Mouse (Mus musculus): ENCODE results near the gene Mapkapk3.

Gene Mapkapk3

DNA sequence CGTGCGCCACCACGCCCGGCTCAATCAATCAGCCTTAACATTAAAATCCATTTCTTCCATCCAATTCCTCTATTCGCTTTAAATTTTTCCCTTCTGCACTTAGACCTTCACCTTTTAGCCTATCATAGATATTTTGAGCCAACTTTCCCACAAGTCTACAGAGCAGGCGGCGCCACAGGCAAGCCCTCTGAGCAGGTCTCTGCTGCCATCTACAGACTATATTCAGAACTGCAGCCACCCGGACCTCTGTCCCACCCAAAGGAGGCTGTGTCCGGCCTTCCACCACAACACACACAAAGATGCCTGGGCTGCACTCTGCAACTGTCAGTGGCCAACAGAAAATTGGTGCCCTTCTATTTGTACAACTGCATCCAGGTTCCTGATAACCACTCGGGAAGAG lies 1.2 kb upstream of the Mapkapk3 start:
- DNase-seq (ENCODE audit: low spot score in 2 of 2), result peak; percentile 72 to 86

DNA sequence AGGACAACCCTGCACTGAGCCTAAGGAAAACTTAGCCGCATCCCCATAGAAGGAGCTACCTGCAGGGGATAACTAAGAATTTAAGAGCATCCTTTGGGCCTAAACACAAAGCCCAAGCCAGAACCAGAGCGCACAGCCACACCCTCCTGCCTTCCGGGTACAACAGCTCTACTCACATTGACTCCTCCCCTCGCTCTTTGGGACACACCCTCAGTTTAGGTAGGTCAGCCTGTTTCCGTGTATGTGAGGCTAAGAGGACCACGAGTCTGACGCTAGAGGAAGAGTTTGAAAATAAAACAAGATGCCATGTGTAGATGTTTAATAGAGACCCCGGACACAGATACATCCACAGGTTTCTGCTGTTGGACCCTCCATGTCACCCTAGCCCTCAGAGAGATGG lies 966 bp downstream of the Mapkapk3 start:
- DNase-seq (ENCODE audit: low spot score in 2 of 2), result no peak

DNA sequence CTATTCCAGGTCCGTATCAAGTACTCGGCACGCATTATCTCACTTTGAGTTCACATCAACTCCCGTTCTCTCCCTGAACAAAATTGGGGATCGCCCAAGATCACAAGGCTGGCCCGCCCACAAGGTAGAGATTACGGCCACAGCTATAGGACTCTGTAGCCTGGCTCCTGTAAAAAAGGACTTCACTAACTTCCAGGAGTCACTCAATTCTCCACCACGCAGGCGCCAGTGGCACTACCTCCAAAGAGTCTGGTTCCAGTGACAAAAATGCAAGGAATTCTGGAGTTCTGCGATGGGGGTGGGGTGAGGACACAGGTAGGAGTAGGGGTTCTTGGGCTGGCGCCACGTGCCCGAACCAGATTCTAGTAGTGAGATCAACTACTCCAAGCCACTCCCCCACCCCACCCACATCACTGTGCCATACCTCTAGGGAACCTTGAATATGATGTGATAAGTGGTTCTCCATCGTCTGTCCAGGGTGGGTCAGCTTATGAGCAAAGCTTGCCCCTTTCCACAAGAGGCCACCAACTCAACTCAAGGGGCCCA lies 1.5 kb downstream of the Mapkapk3 start:
- no peak for DNase-seq (ENCODE audit: low spot score in 2 of 2)

DNA sequence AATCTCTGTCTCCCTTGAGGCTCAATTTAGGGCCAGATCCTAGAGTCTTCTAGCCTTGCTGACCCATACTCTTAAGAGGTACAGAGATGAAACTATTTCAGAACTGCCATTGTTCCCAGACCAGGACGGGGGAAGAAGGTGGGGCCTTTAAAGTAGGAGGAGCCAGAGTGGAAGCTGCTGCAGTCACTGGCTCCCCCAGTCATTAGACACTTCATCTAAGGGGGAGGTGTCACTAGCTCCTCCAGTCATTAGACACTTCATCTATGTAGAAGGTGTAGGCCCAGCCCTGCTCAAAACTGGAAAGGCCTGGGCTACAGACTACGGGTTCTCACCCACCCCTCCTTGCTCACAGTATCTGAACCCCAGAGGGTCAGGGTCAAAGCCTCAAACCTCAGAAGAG lies 2.4 kb downstream of the Mapkapk3 start:
- DNase-seq (ENCODE audit: low spot score in 2 of 2), result no peak

DNA sequence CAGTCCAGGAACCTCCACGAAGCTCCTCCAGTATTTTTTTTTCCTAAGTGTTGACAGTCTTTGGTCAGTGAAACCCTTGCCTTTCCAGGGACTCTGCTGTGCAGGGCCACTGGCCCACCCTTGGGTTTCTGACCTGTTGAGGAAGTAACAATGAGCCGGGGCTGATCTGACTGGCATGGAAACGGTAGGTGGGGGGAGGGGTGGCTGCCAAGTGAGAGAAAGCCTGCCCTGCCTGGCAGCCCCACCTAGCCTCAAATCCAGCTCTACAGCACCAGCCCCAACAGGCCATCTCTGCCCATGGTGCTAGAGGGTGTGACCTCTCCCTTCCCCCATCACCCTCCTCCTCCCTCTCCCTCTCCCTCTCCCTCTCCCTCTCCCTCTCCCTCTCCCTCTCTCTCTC lies 4.7 kb downstream of the Mapkapk3 start:
- DNase-seq (ENCODE audit: low spot score in 2 of 2), result no peak

DNA sequence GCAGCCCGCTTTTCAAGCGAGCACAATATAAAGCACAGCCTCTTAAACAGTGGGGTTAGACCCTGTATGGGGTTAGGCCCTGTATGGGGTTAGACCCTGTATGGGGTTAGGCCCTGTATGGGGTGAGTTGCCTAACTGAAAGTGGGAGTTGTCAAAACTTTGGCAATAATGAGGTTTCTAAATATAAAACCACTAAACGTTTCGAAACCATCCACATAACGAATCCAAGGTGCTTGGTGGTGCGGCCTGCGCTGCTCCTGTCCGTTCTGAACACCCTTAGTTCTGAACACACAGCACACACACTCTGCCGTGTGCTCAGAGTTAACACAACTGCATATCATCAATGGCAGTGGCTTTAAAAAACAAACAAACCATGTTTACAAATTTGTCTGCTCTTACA lies 6.7 kb downstream of the Mapkapk3 start:
- no peak for DNase-seq (ENCODE audit: low spot score in 2 of 2)

DNA sequence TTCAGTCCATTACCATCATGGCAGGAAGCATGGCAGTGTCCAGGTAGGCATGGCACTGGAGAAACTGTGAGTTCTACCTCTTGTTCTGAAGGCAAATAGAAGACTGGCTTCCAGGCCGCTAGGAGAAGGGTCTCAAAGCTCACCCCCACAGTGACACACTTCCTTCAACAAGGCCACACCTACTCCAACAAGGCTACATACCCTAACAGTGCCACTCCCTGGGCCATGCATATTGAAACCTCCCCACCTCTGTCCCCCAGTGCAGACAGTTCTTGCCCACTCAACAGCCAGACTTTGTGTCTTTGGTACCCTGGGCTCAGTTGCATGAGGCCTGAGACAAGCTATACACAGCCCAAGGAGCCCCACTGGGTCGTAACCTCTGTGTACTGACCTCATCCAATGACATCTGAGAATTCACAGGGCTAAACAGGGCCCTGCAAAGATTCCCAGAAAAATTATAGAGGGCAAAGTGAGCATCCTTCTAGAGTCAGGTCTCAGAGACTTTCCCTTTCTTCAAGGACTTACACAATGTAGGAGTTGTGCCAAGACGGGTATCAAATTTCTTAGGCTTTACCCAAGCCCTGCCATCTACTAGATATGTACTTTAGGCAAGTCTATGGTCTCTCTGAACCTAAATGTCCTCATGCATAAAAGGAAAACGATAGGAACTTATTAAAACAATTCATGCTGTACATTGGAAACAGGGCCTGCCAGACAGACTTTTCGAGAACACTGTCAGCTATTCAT lies 8.3 kb downstream of the Mapkapk3 start:
- DNase-seq (ENCODE audit: low spot score in 2 of 2), result no peak

DNA sequence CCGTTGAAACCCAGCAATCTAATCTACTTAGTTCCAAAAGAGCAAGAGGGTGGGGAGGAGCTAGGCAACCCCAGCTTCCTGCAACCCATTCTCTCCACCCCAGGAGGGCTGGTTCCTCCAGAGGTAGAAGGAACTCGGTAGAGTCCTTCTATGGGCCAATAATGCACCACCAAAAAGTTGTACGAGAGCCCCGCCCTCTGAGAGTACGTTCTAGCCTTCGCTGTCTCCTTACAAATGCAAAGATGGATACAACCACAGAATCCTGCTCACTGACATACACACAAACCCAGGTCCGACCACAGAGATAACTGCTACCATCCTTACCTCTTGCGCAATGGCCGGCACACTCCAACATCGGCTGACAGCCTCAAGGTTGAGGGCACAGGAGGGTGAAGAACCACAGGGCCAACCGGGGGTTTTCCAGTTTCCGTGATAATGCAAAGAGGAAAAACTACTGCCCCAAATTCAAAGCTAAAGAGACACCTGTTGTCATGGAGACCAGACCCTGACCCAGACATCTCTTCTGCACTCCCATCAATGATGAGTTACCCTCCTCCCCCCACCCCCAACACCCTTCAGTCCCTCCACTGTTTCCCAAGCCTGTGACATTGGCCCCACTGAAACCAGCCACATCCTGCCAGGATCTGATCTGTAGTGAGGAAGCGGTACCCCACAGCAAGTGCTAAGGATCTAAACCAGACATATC lies 9.2 kb downstream of the Mapkapk3 start:
- DNase-seq (ENCODE audit: low spot score in 2 of 2), result no peak

DNA sequence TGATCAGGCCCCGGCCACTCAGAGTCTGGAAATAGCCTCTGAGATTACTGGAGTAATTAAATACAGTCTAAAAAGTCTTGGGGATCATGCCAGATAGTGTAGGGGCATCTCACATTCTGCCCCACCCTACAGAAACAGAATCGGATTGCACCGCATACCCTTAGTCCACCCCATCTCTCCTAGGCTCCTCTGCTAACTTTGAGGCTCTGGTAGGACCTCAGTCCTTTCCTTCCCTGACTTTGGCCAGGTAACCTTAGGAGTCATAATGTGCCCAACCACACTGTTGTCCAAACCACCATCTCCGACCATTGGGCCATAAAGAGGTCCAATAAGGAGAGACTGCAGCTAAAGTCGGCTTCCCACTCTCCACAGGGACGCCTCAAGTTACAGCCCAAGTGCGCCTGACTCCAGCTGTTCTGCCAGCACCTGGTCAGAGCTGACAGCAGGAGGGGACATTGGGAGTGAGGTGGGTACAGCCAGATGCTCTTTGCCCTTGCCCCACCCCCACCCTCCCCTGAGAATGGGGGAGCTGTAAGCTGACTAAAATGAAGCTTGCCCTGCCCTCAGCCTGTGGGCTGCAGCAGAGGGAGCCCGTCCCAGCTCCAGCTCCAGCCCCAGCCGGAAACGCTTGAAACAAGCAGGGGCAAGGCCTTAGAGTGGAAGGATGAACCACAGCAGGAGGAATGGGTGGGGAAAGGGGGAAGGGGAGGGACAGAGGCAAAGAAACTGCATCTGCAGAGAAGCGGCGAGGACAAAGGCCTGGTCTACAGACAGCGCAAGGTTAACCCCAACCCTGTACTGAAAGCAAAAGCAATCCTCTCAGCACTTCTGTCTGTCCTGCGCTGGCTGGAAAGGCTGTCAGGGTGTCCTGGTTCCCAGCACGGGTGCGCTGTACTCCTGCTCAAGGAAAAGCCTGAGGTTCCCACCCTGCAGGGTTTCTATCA lies 10.0 kb downstream of the Mapkapk3 start:
- DNase-seq (ENCODE audit: low spot score in 2 of 2), result no peak

DNA sequence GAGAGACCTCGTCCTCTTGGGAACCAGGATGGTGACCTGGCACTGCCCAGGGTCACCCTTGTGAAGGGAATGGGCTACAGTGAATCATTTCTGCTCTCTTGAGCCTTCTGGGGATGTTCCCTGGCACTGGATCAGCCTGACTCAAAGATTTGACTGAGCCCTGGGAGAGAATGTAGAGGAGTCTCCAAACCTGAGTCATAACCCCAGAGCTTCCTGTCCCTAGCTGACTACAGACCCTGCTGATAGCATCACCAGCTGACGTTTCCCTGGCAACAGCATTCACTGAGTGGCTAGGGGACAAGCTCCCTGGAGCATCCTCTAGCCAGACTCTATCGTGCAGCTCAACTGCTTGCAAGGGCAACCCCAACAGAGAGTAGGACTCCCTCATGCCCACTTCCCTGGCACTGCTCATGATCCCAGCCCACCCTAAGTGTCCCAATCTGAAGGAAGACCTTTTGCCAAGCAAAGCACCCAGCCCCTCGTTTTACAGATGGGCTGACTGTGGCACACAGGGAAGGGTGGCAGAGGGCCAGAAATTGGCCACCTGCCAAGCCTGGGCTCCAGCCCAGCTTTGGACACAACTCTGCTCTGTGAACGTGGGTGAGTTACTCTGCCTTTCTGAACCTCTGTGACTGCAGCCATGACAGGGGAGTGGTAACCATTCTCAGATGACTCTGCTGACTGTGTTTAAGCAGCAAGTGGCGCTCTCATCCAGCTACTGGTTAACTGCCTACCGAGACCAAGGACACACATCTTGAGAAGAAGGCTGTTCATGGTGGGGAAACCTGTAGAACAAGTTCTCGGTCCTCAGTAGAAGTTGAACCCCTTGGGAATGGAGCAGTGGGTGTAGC lies 10.9 kb downstream of the Mapkapk3 start:
- peak; percentile 67 to 71 for DNase-seq (ENCODE audit: low spot score in 2 of 2)

DNA sequence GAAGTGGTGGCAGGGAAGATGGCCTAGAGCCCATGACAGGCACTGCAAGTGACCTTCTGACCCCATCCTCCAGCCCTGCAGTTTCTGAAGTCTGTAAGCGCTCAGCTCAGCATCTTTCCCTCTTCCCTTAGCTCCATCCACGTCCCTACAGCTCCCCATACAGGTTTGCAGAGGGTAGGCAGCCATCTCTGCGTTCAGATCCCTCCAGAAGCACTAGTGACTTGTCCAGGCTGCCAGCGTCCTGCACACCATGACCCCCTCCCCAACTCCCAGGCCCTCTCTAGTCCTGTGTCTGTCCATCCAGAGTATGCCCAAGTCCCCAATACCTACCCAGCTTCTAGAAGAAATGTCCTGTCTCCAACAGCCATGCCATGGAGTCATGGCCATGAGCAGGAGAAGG lies 11.6 kb downstream of the Mapkapk3 start:
- peak; percentile 56 to 64 for DNase-seq (ENCODE audit: low spot score in 2 of 2)

DNA sequence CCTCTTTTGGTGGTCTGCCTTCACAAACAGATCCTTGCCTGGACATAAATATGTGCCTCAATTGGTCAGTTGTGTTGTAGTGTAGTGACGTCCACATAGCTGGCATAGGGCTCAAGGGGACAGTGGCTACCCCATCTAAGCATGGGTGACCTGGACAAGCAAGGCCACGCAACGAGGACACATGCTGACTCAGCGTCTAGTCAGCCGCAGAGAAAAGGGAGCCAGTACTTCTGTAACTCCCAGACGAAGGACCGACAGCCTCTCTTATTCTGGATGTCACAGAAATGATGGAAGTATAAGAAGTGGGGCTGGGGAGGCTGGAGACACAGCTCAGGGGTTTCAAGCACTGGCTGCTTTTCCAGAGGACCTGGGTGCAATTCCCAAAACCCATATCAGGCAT lies 12.1 kb downstream of the Mapkapk3 start:
- DNase-seq (ENCODE audit: low spot score in 2 of 2), result no peak

DNA sequence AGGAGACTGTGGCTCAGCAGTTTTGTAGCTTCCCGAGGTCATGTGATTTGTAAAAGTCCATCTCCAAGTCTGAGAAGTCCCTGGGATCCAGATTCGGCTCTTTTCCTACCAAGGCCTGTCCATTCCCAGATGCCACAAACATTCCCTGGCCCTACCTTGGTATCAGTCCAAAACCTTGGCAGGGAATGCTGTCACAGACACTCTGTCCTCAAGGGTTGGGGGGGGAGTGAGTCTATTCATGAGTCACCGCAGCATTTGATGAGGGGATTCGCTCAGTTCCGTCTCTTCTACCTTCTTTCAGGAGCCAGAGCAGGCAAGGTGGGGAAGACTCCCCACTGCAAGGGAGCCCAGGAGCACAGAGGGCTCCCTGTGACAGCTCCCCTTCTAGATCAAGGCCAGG lies 14.0 kb downstream of the Mapkapk3 start:
- DNase-seq (ENCODE audit: low spot score in 2 of 2), result no peak

DNA sequence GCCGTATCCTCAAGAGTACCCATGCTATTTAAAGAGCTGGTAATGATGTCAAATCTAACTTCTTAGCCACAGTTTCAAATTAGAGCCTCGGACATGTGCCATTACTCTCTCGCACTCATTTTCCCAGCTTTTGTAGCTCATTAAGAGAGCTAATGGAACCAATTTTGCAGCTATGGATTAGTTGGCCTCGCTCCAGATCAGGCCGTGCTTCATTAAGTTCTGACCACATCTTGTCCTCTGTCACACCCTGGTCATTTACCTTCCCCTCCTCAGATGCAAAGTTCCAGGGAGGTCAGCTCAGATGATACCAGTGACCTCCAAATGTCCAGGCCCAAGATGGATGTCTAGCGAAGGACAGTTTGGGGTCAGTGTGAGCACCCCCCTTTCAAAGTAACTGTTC lies 14.9 kb downstream of the Mapkapk3 start:
- DNase-seq (ENCODE audit: low spot score in 2 of 2), result no peak

DNA sequence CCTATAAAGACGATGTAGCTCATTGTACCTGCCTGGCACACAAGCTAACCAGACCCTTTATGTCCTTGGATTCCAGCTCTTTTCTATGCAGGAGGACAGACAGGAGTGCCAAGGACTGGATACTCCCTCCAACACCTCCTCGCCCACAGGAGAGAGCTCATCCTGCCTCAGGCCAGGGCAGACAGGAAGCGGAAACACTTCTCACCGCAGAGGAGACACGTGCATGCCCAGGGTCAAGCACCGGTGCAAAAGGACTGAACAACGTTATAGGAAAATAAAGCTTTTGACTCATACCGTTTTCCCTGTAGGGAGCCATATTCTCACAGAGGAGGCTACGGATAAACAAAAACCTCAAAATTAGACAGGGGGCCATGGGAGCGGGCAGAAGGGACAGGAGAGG lies 16.5 kb downstream of the Mapkapk3 start:
- no peak for DNase-seq (ENCODE audit: low spot score in 2 of 2)

DNA sequence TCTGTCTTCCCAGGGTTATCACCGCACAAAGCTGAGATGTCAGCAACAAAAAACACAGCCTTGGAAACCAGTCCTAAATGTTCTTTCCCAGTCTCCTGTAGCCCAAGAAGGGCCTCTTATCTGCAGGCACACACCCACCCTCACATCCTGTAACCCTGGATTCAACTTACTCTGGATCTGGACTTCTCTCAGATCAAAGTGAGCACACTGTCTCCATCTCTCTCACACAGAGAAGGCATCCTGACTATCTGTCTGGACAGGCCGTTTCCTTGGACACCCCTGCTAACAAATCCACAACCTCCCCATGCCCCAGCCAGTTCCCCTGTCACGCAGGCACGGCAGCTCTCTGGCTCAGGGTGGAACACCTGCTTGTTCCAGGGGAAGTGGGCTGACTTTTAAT lies 17.4 kb downstream of the Mapkapk3 start:
- DNase-seq (ENCODE audit: low spot score in 2 of 2), result no peak

DNA sequence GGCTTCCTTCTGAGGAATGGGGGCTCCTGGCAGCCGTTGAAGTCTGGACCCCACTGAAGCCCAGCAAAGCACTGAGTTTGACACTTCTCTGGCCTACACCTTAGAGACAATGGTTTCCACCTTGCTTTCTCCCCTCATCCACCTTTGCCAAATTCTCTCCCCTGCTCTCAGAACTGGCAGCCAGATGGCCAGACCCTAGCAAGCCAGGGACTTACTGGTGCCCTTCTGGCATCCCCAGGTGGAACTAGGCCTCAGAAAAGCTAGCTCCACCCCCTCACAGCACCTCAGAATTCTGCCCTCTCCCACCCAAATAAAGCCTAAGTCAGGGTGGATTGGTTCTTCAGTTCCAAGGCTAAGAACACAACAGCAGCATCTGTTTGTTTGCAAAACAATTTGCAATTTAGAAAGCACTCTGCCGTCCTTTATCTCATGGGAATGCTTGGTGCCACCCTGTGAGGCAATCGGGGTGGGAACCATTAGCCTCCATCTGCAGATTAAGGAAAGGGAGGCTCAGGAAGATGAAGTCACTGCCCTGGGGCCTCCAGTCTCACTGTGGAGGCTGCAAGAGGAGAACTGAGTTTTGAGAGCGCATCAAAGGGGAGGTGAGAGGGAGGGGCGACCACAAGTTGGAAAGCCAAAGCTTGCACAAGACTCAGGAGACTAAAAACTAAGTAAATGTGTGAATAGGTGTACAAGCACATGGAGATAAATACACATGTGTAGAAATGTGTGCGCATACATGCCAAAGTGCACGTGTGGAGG lies 18.3 kb downstream of the Mapkapk3 start:
- DNase-seq (ENCODE audit: low spot score in 2 of 2), result no peak

DNA sequence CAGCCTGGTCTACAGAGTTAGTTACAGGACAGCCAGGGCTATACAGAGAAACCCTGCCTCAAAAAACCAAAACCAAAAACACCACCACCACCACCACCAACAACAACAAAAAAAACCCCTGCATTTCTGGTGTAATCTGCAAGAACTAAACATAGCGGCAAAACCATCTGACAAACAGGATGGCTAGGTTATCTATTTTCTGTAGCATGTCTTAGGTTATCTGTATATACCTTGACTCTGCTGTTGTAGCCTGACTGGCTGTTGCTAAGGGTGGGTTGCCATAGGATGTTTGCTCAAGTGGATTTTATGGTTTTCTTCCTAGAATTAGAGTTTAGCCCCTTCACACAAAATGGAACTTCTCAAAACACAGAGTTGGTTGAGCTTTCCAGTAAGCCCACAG lies 19.9 kb downstream of the Mapkapk3 start:
- no peak for DNase-seq (ENCODE audit: low spot score in 2 of 2)

DNA sequence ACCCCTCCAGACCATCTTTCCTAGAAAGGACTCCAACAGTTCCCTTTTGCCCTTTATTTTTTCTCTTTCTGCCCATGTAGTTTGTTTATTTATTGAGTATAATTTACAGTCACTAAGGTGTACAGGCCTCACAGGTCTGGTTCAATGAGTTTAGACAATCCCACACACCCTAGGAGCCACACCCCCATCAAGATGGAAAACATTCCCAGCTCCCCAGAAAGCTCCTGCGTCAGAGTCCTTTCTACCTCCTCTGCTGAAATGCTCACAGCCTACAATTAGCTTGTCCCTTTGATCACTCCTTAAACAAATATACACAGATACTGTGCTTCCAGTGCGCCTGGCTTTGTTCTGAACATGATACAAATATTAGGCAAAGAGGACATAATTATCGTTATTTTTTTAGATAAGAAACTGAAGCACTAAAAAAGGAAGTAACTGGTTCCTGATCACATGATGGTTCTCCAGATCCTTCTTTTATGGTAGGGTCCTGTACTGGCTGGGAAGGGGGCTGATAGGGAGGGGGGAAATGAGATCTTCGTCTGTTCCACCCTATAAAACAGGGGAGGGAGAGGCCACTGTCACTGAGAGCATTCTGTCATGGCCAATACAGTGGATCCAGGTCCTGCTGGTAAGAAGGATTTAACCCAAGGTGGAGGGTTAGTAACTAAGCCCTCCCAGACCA lies 21.8 kb downstream of the Mapkapk3 start:
- DNase-seq (ENCODE audit: low spot score in 2 of 2), result no peak

DNA sequence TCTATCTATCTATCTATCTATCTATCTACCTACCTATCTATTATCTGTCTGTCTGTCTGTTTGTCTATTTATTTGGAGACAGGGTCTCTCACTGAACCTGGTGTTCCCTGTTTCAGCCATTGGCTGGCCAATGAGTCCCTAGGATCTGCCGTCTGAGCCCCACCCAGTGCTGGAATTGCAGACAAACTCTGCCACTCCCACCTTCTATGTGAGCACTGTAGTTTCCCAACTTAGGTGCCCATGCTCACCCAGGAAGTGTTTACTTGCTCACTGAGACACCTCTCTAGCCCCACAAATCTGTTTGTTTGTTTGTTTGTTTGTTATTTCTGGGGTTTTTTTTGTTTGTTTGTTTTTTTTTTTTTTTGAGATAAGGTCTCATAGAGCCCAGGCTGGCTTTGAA lies 22.6 kb downstream of the Mapkapk3 start:
- no peak for DNase-seq (ENCODE audit: low spot score in 2 of 2)
